Mouse (Mus musculus) erythroblast, embryonic 14.5 days (primary cell): Measurements from ENCODE around the gene Slc50a1.

Source experiments
- GATA1 ChIP-seq: IDR thresholded peaks from 2 replicates; pipeline ENCODE4 v1.6.1; 2012; ENCODE audit warnings: low read length, inconsistent platforms, mixed read lengths
- TAL1 ChIP-seq: IDR thresholded peaks from 3 replicates; pipeline ENCODE4 v1.6.1; 2012; ENCODE audit warnings: low read length, inconsistent platforms, mixed read lengths

DNA sequence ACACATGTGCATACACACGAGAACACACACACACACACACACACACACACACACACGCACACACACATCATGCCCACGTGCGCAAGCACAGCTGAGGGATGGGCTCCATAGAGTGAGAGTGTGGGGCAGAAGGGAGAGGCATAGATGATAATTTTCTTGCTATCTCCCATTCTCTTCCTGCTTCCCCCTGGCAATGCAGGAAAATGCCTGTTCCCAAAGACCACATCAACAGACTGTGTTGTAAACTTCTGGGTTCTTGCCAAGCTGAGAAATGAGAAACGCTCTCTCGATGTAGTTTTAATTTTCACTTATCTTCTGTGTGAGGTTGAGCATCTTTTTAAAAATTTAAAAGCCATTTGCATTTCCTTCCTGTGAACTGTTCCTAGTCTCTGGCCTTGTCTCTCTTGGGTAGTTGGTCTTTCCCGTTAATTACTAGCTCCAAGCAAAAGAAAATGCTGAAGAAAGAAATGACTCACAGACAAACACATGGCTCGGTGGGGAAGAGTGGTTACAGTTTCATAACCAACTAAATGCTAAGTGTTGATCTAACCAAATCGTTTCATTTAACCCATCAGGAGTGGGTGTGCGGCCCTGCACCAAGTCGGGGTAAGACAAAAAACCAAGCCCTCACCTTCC, 26.5 kb upstream of the Slc50a1 start:
- no peak for TF ChIP-seq GATA1
- no peak for TF ChIP-seq TAL1
